Mouse (Mus musculus): ENCODE measurements around the gene Fgfr2.

Fgfr2 gene

DNA sequence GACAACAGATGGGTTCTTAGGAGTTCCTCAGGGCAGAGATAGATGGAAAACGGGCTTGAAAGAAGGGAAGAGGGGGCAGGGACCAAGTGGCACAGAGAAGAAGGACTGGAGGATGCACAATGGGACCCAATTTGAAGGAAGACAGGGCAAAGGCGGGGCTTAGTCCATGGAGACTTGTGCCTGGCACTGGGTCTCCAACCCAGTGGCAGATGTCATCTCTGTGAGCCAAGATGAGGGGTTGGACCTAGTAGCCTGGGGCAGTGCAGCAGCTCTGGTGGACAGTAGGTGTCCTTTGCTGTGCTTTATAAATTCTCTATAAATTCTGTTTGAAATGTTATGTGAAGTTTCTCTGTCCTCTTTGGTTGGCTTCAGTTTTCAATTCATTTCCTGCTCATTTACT lies 1306.5 kb downstream of the Fgfr2 start:
- no peak for DNase-seq (ENCODE audit: low read depth in 2 of 2, low spot score in 2 of 2)

DNA sequence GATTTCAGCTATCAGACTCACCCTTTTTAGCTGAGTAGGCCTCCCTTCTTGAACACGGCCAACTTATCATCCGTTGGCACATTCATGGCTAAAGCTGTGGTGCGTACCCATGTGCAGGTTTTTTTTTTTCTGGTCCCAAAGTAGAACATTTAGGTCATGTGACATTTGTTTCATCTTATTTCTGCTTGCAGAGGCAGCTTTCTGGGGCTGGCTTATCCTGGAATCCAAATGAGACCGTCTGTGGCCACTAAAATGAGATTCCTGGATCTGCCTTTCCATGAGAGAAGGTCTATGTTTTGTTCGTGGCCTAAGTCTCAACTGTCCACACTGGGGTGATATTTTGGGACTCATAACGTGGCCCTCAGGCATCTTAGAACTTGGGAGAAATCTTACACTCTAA lies 1311.0 kb downstream of the Fgfr2 start:
- no peak for DNase-seq (ENCODE audit: low read depth in 2 of 2, low spot score in 2 of 2)

DNA sequence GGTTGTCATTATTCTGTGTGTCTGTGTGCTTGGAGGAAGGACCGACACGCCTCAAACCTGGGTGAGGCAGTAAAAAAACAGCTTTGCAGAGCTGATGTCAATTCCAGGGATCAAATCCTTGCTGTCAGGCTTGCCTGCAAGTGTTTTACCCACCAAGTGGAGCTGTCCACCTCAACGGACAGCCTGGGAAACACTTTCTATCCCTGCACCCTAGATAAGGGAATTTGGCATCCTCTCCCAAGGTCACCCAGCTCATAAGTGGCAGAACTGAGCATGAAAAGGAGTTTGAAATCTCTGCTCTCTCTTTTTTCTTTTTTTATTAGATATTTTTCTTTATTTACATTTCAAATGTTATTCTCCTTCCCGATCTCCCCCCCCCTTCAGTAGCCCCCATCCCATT lies 1312.2 kb downstream of the Fgfr2 start:
- no peak for DNase-seq (ENCODE audit: low read depth in 2 of 2, low spot score in 2 of 2)

DNA sequence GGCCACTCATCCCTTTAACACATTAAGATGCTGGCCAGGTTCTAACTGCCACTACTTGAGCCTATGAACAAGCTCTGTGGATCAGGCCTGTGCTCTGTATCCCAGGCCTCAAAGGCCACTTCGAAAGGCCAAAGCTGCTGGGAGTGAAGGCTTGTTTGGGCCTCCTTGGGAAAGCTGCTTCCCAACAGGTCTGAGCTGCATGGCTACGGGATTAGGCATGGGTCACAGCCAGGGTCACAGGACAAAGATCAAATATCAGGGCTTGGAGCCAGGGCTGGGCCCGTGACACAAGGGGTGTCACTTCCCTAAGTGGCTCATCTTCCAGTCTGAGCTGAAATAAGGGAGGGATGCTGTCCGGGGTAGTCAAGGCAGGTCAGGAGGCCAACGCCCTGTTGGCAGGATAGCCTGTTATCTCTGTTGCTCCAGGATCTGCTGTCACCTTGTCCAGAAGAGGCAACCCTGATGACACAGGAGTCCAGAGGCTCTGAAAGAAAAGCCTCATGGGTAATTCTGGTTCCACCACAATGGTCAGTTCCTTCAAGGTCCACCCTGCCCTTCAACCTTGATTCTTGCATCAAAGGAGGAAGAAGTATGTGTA lies 1313.5 kb downstream of the Fgfr2 start:
- DNase-seq (ENCODE audit: low read depth in 2 of 2, low spot score in 2 of 2), result no peak

DNA sequence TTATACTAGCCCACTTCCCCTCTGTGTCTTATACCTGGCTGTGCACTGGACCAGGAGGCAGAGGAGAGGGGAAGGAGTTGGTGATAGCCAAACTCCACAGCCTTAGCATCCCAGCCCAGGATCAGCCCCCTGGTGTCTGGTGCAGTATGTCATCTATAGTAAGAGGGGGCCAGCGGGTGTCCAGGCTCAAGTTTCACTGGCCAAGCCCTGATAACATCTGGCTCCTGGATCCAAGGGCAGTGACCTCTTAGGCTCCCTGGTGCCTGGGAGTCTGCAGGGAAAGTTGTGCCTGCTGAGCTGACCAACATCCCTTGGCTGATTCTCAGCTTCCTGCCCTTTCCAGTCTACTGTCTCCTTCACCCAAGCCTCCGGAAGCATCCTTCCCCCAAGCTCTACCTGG lies 1315.9 kb downstream of the Fgfr2 start:
- DNase-seq (ENCODE audit: low read depth in 2 of 2, low spot score in 2 of 2), result no peak

DNA sequence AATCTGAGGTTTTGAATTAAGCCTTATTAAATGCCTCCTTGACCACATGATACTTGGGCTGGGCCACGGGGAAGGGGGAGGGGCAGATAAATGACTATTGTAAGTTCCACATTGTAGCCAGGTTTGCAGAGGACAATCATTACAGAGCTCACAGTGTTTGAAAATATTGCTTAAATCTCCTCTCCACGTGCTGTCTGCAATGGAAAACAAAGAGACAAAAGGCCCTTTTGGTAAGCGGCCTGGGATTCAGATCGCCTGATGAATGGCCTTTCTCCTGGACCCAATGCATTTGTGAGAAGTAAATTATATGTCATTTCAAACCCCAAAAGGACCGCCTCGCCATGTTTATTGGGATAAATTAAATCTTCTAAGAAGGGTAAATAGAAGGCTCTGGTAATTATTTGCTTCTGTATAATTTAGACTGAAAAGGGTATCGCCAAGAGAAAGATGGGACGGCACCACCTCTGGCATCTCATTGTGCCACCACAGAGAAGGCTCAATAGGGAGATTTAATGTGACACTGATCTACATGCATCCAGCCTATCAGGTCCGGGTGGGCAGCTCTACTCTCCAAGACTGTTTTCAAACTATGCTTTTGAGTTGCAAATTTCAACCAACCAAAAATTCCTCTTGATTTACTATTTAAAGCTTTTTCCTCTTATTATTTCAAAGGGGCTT lies 1317.5 kb downstream of the Fgfr2 start:
- DNase-seq (ENCODE audit: low read depth in 2 of 2, low spot score in 2 of 2), result no peak

DNA sequence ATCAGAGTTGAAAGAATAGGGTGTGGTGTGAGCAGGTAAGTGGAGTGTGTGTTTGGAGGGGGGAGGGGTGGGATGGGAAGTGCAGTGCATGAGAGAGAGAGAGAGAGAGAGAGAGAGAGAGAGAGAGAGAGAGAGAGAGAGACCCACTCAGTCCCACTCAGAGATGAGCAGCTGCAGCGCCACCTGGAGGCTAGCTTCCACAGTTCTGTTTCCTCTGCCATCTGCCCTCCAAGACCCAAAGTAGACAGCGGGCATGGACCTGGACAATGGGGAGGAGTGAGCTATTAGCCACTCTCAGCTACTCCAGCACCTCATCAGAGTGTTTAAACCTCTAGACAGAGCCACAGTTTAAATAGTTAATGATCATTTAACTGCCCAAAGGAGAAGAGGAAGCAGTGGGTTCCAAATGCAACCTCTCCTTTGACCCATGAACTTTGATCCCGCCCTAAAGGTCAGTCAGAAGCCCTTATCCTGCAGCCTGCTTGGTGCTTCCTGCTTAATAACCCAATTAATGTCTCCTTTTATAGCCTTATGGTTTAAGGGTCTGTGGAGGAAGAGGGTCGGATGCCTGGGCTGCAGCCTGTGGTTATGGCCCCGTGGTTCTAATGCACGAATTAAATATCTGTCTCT lies 1322.6 kb downstream of the Fgfr2 start:
- DNase-seq (ENCODE audit: low read depth in 2 of 2, low spot score in 2 of 2), result no peak

DNA sequence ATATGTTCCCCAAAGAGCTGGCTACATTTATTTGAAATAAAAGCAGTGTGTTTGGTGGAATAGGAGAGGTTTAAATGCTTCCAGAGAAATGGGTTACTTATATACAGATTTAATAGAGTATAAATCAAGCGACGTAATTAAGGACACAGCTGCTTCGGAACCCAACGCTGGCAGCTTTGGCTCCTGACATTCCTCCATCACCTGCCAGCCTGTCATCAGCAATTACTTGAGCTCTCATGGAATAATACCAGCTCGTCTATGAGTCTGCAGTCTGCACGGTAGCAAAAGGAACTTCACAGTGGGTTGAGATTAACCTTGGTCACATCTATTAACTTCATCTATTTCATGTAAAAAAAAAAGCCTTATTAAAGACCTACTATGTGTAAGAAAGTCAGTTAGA lies 1326.0 kb downstream of the Fgfr2 start:
- DNase-seq (ENCODE audit: low read depth in 2 of 2, low spot score in 2 of 2), result no peak

DNA sequence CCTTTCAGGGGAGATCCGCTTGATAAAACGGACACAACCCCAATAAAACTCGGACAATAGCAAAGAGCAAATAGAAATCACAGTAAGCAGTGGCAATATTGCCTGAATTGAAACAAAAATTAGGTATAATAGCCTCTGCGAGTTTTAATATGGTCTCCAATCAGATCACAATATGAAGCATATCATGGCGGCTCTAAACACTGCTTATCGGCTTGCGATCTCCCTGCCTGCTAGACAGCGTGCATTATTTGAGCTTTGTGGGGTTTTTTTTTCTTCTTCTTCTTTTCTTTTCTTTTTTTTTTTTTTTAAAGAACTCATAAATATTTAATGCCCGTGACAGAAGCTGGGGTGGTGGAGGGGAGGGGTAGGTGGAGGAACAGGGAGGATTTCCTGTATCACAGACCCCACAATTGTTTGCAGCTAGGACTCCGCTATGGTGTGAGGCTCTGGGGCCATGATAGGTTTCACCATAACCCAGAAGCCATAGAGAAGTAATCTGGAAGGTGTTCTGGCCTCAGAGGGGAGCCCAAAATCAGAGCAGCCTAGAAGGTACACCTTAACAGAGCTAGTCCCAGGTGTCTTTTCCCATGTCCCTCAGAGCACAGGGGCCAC lies 1334.4 kb downstream of the Fgfr2 start:
- DNase-seq (ENCODE audit: low read depth in 2 of 2, low spot score in 2 of 2), result no peak

DNA sequence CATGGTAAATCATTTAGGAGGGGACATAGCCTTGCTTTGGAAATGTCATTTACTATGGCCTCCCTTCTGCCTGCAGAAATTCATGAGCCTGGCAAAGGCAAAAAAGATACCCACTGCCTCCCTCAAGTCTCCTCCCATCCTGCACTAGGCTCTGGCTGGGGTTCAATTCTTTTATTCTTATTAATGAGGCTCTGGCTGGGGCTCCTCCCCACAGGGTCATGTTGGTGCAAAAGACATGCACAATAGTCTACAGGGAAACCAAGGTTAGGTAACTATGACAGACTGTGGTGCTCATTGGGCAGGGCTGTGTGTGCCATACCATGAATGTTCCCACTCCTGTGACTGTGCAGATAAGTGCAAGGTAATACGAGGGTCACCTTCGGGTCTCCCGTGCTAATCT lies 1337.4 kb downstream of the Fgfr2 start:
- DNase-seq (ENCODE audit: low read depth in 2 of 2, low spot score in 2 of 2), result no peak

DNA sequence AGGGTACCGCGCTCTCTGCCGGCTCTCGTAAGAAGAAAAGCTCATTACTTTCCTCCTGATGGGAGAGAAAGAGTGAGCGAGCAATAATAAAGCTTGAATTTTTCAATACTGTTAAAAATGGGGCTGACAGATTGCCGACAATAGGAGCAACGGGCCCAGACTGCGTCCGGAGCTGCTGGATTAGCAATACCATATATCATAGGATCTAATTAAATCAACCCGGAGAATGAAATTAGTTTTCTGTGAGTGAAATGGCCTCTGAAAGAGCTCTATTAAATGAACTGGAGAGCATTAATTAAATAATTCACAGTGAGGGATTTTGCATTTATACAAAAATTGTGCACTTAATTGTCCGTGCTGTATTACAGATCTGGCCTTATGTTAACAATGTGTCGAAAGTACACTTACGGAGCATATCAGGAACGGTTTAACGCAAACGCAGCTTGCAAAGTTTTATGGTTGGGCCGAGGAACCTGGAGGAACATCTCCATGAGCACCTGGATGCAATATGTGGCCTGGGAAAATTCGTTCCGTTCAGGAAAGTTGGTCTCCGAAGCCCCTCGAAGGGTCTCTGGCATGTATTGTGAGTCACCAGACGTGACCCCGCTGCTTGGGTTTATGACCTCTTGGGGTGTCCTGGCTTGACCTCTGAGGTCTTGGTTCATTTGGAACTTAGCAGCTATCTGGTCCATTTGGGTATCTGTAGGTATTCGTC lies 1344.7 kb downstream of the Fgfr2 start:
- DNase-seq (ENCODE audit: low read depth in 2 of 2, low spot score in 2 of 2), result no peak

DNA sequence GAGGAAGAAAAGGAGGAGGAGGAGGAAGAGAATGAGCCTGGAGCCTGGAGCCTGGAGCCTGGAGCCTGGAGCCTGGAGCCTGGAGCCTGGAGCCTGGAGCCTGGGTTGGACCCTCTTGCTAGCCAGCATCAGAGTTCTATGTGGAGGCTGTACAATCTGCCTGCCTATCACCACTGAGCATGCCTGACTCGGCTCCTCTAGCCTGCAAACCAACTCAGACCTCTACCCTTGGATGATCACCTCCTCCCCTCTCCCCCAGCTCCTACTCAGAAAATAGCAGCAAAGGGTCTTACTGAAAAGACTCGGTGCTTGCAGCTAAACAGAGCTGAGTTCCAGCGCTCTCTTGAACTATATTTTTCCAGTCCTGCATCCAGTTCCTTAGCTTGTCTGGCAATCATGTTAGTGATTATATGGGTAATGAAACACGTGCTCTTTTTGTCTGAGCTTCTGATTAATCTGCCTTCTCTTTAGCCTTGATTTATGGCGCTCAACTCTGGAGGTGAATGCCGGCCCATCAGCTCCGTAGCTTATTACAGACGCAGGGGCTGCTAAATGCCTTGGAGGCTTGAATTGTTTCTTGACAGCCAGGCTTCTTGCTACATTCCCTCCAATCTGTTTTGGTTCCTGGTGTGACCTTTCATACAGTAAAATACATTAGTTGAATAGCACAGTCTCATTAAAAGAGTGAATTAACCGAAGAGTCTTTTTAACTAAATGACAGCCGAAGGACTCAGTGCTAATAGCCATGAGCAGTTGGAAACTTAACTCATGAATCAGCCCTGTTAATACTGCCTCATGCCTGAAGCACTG lies 1345.5 kb downstream of the Fgfr2 start:
- DNase-seq (ENCODE audit: low read depth in 2 of 2, low spot score in 2 of 2), result no peak

DNA sequence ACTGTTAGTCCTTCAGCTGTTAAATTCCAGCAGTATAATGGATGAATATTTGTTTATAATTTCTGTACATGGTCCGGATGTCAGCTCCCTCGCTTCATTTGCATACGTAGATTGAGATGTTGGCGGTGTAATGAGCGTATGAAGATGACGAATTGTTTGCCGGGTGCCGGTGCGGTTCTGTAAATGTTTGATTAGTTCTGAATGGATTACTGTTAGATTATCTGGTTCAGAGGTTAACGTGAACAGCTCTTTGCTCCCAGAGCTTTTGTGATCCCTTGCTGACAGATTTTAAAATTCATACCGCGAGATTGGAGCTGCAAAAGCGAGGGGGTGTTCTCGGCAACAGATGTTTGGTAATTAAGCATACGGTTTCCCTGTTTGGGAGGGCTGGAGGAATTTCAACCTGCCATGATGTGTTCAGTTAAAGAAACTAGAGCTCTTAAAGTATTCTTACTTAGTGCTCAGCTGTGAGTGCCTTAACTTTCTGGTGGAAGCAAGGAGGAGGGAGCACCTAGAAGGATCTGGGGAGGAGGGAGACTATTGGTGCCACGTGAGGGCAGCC lies 1346.9 kb downstream of the Fgfr2 start:
- DNase-seq (ENCODE audit: low read depth in 2 of 2, low spot score in 2 of 2), result no peak

DNA sequence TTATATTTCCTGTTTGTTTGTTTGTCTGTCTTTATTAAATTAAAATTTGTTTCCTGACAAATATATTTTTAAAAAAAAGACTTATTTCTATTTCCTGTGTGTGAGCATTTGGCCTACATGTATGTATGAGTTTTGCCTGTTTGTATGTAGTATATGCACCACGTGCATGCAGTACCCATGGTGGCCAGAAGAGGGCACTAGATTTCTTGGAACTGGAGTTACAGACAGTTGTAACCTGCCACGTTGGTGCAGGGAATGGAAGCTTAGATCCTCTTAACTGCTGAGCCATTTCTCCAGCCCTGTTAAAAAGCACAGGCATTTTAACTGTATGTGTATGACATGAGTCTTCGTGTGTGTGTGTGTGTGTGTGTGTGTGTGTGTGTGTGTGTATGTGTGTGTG lies 1365.2 kb downstream of the Fgfr2 start:
- no peak for DNase-seq (ENCODE audit: low read depth in 2 of 2, low spot score in 2 of 2)

DNA sequence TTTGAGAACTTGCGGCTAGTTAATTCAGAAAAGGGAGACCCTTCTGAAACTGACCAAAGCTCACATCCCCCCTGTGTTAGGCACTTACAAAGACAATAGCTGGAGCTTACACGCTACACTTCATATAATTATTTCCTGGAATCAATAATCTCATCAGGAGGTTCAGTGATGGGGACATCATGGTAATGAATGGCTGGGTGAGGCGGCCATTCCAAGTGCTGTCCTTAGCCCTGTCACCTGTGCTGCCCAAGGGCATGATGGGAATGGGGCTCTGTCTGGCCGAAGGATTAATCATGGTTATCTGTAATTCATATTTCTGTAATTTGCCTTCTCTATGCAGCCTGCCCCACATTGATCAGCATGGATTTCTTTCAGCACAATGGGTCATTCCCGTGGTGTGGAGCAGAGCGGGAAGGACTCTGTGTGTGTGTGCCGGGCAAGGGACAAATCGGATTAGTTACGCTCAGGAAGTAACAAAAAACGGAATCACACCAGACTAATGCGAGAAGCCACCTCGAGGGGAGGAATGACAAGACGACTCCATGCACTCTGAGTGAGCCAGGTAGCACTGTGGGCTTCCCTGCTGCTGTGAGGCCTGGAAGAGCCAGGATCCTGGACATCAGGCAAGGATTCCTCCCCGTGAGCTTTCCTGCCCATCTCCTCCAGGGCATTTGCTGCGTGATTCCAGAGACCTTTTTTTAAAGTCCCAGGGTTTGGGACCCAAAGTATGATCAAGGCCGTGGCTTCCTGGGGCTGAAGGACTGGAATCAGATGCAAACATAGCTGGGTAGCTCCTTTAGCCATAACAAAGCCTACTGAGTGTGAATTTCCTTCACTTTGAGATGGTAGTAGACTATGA lies 1375.8 kb downstream of the Fgfr2 start:
- DNase-seq (ENCODE audit: low read depth in 2 of 2, low spot score in 2 of 2), result no peak

DNA sequence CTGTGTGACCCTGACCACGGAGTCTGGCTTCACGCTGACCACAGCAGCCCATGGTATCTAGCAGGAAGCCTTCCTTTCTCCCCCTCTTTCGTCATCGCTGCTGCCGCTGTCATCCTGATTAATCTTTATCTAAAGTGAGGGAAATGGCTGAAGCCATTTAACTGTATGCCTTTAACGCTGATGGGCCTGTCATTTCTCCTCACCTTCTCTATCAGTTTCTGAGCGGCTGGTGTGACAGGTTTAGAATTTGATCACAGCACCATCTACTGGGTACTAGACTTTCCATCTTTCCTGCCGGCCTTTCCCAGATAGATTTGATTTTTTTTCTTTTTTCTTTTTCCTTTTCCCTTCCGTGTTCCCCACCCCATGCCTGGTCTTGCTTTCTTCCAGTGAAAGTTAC lies 1376.4 kb downstream of the Fgfr2 start:
- DNase-seq (ENCODE audit: low read depth in 2 of 2, low spot score in 2 of 2), result no peak

DNA sequence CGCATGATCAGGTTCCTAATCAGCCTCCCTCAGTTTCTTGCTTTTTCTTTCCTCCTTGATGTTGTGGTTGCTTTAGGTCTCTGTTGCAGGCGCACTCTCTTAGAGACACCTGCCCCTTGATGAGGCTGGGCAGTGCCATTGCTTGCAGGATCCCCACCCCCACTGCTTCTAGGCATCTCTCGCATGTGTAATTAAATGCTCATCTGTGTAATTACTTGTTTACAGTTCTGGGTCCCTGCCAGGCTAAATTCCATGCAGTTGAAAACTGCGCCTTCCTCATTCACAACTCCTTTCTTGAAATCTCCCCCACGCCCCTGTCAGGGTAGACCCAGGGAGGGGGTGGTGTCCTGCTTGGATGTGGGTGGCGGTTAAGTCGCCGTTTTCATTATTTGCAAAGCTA lies 1380.0 kb downstream of the Fgfr2 start:
- DNase-seq (ENCODE audit: low read depth in 2 of 2, low spot score in 2 of 2), result no peak

DNA sequence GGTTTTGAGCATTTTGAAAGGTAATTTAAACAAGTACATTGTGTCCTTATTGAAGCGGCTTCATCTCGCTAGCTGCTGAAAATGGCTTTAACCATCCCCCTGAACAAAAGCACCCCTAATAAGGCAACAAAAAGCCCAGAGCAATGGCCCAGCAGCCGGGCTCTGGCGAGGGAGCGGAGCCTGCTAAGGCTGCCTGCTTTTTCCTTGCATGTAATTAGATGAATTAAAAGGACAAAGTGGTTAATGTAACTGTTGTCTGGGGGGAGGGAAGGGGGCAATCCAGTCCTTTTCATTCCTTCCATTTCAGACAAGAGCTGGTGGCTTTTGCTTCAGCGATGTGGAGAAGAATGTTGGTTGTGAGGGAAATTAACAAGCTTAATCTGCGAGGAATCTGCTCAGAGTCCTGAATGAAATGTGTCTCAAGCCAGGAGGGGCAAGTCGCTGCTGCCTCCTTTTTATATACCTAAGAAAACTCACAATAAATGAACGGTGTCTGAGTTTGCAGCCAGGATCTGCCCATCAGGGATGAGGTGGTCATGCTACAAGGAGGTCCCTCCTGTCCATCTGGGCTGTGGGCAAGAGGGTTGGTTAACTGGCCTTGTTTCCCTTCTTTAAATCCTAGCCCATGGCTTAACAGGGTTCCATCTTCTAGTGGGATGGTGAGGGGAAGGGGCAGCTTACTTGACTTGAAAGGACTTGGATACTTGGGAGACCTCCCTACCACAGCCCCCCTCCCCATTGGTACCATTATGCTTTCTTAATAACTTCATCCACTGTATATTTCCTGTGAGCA lies 1400.2 kb downstream of the Fgfr2 start:
- no peak for DNase-seq (ENCODE audit: low read depth in 2 of 2, low spot score in 2 of 2)

DNA sequence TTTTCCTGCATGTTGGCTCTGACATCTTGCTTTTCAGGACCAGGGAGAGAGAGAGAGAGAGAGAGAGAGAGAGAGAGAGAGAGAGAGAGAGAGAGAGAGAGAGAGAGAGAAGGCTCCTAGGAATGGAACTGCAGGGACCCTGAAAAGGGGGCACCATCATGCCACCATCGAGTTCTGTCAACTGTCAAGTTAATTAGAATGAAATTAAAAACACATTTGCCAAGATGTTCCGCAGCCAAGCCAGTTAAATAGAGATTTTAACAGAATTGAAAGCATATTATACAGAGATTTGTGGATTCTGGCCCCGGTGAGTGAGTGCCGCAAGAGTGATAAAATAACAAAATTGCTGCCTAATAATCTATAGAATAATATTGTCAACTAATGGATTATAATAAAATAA lies 1400.8 kb downstream of the Fgfr2 start:
- no peak for DNase-seq (ENCODE audit: low read depth in 2 of 2, low spot score in 2 of 2)
